Mouse (Mus musculus): ENCODE measurements around the gene Mgmt.

DNA sequence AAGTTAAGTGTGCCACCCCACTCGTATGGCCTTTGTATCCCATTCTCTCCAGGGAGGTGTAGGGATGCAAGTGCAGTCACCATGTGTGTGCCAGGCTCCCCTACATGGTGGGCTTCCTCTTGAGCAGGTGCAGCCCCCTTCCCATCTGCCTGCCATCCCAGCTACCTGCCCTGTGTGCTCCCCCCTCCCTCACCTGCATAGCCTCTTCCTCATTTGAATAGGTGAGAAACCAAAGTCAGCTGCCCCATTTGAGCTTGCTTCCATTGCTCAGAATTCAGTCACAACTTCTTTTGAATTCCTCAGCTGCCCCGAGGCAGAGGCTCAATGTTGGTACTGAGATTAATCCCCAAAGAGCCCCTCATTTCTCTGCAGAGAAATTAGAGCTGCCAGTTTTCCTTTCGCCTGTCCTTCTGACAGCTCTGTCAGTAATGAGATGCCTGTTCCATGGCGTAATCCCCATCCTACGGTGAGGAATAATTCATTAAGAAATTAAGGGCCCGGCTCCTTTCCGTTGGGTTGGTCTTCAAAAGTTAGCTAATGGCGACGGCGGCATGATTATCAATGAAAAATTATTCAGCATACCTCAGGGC lies 208.3 kb downstream of the Mgmt start:
- no peak for TF ChIP-seq POLR2A (IDR thresholded peaks at IDR 0.05; ENCODE audit: borderline replicate concordance, control insufficient read depth, low read depth, low read length)
- no peak for TF ChIP-seq CTCF (IDR thresholded peaks at IDR 0.05; ENCODE audit: control insufficient read depth, insufficient read depth, low read length)
